Mouse (Mus musculus): ENCODE data around the gene Col23a1.

The Col23a1 gene

DNA sequence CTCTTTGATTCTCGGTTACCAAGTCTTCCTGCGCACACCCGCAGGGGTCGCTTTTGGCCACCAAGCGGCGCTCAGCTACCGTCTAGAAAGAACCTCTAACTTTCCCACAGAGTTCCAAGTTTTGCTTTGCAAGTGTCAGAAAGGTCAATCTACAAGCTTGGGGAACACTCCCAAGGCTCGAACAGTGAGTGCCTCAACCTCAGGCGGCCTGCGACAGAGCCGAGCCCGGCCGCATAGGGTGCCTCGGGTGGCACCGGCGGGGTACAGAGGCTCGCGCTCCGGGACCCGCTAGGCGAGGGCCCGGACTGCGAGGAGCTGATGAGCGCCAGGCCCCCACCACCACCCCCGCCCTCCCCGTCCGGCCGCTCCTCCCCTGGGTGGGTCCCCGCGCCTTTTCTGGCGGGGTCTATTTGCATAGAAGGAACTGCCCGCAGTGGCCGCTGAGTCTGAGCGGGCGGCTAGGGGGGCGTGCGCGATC, at the start of gene Col23a1:
TSS of gene Col23a1 (plus strand) at position 357 of the 478 bp plus-strand sequence.
- DNase-seq = peak; percentile 97

DNA sequence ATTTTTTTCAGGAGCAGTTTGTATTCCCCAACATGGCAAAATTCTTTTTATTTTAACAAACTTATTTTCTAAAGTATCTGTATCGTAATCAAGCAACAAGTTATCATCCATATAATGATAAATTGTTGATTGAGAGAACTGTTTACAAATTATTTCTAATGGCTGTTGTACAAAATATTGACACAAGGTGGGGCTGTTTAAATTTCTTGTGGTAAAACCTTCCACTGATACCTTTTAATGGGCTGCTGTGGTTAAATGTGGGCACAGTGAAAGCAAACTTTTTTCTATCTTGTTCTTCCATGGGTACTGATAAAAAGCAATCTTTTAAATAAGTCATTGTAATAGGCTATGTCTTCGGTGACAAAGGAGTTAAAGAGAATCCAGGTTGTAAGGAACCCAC, 46.8 kb upstream of the Col23a1 start:
- DNase-seq = no peak

DNA sequence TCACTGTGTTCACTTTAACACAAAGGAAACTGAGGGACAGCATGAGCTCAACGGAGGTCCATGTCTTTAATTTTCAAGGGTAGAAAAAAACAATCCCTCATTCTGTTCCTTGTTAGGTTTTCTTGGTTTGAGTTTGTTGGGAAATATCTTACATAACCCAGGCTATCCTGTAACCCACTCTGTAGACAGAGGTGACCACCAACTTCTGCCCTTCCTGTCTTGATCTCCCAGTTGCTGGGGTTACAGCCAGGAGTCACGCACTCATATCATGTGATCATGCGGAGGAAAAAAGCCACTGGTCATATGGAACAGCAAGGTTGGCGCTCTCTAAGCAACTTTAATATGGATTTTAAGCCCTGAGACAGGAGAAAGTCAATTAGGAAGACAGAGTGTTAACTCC, 32.7 kb upstream of the Col23a1 start:
- DNase-seq = peak; percentile 50

DNA sequence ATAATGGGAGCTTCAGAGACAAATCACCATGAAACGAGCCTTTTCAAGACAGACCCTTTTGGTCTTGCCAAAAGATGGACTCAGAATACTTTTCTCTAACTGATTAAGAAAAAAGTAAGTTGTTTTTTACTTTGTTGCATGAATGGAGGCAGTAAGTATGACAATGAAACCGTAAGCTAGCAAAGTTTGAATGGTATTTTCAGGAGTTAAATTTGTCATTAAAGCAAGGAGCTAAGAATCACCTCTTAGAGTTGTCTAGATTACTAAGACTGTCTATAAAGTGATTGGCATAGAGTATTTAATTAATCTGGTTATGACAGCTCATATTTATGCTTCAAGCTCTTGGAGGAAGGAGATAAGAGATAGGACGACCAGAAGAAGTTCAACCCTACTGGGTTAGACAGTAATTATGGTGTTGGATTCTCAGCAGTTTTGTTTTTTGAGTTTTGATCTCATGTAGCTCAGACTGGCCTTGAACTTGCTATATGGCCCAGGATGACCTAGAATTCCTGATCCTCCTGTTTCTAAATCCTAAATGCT, 28.0 kb upstream of the Col23a1 start, which contains the start of gene Clk4:
TSS of gene Clk4 (plus strand) at position 51 of the 540 bp plus-strand sequence.
- no peak for DNase-seq

DNA sequence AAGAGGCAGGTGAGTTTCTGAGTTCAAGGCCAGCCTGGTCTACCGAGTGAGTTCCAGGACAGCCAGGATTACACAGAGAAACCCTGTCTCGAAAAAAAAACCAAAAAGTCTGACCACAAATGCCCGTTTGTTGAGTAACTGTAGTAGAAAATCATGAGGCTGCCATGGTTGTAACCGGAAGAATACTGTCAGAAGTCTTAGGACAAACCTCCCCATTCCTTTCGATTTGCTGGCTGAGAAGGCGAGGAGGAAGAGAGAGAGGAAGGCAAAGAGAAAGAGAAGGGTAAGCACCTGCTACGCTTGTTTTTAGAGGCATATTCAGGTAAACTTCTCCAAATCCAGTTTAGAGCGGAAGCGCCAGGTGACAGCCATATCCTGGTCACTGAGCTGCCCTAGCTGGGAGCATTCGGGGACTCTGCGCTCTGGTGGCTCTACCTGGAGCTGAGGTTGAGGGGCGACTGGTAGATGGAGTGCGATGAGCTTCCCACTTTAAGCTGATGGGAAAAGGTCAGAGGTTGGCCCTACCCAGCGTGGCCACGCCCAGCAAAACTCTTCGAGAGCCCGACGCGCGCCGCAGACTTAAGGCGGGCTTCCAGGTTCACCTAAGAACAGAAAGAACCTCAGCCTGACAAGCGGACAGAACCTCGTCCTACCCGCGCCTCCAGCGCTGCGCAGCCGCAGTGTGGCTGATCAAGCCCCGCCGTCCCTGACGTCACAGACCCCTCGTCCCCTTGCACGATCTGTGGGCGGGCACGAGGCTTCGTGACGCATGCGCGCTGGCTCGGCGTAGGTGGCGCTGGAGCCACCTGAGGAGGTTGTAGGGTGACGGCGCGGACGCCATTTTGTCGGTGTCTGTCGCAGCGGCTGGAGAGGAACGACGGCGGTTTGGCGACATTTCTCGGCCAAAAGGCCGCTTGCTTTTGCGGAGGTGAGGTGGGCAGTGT, 27.1 kb upstream of the Col23a1 start, which contains the start of gene BC049762:
TSS of gene BC049762 (minus strand) at position 705 of the 944 bp plus-strand sequence.
- DNase-seq = peak; percentile 100

DNA sequence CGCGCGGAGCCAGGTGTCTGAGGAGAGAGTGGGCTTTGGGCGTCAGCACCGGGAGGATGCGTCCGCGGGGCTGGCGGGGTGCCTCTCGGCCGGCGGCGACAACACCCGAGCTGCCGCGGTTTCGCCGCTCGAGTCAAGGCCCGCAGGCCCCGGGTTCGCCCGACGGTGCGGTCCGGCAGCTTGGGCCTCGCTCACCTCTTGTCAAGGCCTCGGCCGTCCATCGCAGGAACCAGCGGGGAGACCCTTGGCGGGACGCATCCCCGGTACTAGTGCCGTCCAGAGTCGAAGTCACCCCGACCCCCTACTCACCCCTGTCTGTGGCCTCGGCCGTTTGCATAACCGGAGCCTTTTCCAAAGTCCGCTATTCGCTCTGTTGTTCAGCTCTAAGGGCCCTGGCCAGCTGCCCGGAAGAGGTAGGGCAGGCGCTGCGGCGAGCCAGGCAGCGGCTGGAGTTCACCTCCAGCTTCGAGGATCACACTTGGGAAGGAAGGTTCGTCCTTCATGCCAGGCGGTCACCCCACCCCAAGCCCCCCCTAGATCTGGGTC, 26.4 kb upstream of the Col23a1 start:
- DNase-seq = peak; percentile 98

DNA sequence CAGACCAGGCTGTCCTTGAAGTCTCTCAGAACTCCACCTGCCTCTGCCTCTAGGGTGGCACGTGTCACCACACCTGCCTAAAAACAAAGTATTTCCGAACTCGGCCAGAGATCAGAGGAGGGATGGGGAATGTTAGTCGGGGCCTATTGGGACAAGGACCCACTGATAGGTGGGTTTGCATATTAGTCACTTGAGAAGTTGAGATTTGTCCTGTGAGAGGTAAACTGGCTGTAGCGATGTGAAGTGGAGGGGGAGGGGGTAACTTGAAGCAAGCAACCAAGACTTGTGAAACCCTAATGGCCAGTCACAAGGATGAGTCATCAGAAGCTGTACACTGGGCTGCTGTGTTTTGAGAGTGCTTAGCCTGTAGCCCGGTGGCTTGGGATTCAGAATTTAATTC, 25.4 kb upstream of the Col23a1 start:
- peak; percentile 95 for DNase-seq

DNA sequence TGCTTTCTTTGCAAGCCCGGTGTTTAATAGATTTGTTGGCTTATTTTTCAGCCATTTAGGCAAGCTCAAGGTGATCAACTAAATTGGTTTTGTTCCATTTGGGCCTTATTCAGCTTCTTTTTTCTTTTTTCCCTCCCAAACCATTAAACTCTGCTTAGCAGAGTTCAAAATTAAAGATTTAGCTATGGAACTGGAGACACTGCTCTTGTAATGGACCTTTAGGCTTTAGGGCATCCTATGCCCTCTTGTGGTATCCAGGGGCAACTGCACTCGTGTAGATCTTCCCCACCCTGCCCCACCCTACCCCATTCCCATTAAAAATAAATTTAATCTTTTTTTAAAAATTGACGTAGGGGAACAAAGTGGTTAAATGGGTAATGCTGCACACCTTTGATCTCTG, 24.4 kb upstream of the Col23a1 start:
- DNase-seq = peak; percentile 91

DNA sequence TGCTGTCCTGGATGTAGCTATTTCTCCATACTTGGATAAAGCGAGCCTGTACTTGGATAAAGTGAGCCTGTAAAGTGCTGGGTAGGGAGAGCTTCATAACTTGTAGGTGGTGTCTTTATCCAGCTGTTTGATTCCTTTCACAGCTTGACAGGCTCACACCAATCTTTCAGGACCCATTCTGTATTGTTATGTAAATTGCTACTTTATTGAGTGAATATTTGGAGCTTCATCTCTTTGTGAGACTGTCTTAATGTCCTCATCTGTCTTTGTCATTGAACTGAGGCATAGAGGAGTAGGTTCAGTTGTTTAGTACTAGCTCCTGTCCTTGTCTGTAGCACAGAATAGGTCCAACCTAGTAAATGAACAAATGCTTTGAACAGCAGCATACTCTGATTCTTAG, 15.3 kb upstream of the Col23a1 start:
- DNase-seq = peak; percentile 3

DNA sequence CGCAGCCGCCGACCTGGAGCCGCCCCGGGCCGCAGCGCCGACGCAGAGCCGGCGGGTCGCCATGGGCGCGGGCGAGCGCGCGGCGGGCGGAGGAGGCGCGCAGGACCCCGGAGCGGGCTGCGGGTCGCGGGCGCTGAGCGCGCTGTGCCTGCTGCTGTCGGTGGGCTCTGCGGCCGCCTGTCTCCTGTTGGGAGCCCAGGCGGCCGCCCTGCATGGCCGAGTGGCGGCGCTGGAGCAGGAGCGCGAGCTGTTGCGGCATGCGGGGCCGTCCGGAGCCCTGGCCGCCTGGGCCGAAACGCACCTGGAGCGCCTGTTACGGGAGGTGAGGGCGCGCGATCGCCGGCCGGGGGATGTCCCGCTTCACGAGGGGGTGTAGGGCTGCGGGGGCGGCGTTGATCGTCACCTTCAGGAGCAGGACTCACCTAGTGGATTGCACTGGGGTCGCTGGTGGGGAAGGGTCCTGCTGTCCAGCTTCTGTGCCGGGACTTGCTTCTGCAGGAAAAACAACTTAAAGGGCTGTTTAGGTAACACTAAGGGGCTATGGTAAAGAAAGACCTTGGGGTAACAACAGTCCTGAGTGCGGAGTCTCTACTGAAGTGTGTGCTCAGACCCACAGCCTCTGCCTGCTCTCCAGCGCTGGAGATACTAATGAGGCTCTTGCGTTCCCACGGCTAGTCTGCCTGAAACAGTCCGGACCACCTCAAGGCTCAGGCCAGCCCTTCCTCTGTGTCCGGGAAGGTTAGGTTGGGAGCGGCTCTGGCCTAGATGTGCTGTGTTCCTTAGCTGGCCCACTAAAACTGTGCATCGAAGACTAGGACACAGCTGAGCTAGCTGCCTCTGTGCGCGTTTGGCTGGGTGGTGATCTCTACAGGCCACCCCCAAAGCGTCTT, 591 bp downstream of the Col23a1 start:
- DNase-seq = peak; percentile 94

DNA sequence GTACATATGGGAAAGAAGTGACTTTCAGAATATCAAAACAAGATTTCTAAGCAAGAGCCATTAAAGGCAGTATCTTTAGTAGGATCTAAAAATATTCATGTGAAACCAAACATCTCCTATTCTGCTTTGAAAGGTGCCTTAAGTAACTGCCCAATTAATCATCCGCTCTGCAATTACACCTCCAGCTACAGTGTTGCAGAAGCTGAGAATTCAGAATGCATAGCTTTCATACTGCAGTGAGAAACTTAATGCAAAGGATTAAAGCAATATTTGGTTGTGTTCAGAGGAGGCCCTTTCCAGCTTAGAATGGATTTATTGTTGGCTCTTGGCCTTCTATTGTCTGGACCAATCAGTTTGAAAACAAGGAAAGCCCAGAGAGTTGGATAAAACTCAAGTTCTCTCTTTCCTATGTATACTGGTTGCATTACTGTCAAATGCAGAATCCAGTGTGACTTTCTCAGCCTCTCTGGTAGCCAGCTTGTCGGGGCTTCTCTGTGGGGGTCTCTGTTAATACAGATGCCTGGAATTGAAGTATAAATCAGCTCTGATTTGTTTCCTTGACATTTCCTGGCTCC, 4.3 kb downstream of the Col23a1 start:
- peak; percentile 50 for DNase-seq

DNA sequence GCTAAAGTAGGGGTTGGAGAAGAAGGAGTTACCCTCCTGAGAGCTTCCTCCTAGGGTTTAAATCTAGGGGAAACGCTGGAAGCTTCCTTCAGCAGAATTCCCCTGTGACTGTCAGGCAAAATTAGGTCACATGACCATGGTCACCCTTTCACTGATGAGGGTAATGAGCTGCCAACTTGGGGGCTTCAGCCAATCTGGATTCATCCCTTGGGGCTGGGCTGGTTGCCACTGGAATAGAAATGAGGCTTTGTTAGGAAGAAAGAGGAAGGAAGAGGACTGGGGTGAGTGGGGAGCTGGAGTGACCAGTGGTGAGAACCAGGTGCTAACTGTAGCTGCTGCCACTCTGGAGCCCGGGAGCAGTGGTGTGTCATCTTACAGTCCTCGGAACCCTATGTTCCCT, 6.0 kb downstream of the Col23a1 start:
- peak; percentile 11 for DNase-seq

DNA sequence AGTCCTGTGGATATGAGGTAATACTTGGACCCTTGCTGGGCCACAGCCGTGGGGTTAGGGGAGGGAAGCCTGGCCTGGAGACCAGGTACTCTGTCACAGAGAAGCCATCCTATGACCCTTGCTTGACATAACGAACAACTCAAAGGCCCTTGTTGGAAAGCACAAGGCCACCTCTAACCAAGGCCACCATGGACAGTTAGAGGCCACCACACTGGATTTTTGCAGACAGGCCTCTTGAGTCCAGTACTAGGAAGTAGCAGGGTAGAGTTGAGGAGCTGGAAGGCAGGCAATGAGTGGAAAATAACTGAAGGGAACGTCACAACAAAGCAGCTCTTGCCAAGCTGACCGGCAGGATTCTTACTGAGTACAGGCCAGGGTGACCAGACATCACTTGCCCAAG, 9.0 kb downstream of the Col23a1 start:
- DNase-seq = peak; percentile 70

DNA sequence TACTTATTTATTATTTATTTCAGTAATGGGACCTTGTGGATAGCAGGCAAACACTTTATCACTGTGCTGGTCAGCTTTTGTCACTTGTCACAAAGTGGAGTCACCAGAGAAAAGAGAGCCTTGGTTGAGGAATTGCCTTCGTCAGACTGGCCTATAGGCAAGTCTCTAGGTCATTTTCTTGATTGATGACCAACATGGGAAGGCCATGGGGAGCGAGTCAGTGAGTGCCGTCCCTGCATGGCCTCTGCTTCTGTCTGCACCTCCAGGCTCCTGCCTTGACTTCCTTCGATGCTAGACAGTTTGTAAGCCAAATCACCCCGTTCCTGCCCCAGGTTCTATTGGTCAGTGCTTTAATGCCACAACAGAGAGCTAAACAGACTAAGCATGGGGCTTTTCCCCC, 12.7 kb downstream of the Col23a1 start:
- DNase-seq = no peak

DNA sequence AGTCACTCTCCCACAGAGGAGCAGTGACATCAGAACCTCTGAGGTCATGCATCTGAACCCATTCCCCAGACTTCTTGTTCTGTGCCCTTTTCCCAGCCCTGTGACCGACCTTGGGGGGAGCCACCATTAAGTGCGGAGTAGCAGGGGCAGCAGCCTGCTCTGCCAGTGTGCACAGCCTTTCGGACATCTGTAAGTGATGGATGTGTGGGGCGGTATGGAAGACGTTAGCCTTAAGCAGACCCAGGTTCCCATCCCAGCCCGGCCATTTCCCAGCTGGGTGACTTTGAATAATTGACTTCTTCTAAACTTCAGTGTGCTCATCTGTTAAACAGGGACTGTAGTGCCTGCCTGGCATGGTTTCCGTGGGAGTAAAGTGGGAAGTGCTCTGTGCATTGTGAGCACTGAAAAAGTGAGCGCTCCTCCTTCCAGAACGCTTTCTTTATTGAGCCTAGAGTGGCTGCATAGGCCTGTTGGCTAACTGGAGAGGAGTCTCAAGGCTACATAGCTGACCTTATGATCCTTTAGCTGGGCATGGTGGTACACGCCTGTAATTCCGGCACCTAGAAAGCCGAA, 14.3 kb downstream of the Col23a1 start:
- no peak for DNase-seq

DNA sequence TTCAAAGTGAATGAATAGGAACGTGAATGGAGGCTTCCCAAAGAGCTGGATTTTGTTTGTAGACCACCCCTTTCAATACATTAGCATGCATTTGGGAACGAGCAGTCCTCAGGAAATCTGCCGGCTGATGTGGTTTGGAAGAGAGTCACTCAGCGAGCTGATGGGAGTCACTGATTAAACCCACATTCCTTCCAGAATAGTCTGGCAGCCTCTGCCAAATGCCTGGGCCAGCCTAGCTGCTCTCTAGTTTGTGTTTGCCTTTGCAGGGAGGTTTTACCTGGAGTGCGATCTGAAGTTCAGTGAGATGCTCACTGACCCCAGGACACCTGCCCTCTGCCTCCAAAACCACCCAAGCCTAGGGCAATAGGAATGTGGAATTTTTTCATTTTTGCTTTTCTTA, 18.6 kb downstream of the Col23a1 start:
- DNase-seq = no peak

DNA sequence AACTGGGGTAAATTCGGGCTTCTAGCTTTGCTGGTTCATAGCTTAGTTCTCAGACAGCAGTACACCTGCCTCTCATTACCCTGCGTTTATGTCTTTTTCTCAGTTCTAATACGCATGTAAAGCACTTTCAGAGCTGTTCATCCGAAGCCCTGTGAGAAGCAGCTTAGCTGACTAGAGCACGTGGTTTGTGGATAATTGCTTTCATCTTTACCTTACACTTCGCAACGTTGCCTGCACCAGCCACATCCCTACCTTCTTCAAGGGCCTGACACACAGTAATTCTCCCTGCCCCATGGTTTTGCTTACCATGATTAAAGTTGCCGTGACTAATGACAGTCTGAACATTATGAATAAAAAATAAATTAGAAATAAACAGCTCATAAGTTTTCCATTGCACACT, 22.1 kb downstream of the Col23a1 start:
- DNase-seq = no peak

DNA sequence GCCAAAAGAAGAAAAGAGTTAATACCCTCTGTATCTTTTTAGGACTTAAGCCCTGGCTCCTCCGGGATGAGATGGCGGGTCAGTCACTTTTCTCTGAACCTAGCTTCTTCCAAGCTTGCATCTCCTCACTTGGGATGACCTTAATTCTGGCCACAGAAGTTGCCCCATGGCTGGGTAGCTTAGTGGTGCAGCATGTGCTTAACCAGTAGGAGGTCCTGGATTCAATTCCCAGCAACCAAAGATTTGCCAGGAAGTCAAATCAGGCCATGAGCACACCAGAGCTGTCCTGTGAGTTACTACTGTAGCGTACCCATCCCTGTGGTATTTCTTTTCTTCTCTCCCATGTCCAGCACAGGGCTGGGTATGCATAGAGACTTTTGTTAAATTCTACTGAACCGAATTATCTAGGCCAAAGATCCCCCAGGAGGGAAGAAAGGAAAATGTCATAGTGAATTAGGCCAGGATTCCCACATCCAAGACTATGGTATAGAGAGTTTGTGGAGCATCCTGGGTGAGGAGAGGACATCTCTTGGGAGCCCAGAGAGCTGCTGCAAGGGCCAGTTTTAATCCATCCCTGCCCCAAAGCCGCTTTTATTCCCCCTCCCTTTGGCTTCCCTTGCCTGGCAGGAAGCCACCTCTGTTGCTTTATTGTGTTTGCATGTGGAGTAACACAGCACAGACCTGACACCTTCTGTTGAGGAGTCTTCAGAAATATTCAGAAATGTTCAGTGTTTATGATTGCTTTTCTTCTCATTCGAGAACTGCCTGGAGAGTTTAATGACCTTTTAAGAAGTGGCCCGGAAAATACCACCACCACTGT, 26.5 kb downstream of the Col23a1 start:
- DNase-seq = peak; percentile 73

DNA sequence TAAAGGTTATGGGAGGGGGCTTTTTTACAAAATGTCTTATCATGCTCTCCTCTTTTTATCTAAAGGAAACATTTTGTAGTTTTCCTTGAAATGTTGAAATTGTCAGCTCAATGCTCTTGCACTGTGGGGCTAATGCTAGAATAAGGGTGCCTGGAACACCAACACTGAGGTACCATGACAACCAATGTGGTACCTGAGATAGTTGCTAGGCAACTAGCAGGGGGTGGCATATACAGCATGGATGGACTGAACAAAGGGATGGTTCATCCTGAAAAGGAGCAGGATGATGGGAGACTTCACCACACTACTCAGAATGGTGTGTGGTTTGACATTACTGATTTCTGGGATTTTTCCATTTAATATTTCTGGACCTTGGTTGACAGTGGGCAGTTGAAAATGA, 30.9 kb downstream of the Col23a1 start:
- DNase-seq = no peak

DNA sequence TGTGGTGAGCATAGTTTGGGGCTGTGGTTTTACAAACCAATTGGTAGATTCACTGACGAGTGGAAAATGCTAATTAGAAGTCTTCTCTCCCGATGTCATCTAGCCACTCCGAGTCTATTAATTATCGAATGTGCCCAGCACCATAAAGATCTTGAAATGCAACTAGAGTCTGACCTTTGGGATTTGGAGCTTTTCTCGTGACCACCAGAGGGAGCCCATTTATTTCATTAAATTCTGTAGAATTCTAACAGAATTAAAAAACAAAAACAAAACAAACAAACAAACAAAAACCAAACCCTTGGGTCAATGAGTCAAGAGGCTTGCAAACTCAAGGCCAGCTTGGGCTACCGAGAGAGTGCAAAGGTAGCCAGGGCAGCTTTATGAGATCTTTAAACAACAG, 37.2 kb downstream of the Col23a1 start:
- no peak for DNase-seq

DNA sequence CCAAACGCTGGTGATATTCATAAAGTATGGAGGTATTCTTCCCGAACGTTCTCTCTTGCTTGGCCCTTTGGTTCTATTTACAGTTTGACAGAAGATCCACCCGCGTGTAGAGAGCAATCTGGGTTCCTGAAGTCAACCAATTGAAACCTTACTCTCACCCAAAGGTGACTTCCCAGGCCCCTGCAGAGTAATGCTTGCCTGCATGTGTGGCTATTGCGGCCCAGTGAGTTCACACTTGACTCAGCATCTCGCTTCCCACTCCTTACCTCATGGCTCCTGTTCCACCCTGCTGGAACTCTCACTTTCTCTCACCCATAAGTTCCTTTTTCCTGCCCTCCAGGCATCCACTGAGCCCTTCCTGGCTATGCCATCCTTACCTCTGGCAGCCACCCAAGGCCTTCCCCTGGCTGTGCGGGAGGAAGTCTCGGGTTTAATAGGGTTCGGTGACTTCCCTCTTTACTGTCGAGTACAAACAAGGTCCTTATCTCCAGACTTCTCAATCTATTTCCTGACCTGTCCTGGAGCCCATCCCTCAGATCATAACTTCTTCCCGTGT, 38.7 kb downstream of the Col23a1 start:
- peak; percentile 84 for DNase-seq
